Mouse (Mus musculus) olfactory bulb, adult 2 months (tissue): ENCODE results near the gene Igdcc3.

ENCODE experiments used
- CTCF ChIP-seq: fragments of 200-500 bp; IDR thresholded peaks from 2 replicates; pipeline ENCODE4 v1.5.1; 2012; ENCODE audit warnings: low read depth, mild to moderate bottlenecking, low read length, moderate library complexity; ENCODE audit not compliant: insufficient read depth
- POLR2A ChIP-seq: fragments of 200-500 bp; IDR thresholded peaks from 2 replicates; pipeline ENCODE4 v1.6.1; 2012; ENCODE audit warnings: mild to moderate bottlenecking, low read depth, low read length, moderate library complexity; ENCODE audit not compliant: insufficient read depth

DNA sequence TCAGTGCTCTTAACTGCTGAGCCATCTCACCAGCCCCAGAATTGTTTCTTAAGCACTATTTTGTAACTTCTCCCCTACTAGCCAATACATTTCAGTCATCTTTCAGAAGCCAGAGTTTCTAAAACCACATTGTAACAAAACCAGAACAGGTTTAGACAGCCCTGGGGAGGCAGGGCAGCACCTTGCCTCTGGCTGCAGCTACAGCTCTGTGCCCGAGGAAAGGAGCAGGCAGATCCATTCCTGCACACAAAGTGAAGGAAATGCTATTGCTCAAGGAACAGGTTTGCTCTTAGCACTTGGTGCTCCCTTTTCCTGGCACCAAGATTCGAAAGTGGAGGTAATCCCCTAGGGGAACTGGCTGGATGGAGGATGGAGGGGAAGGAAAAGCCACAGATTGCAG lies 23.5 kb upstream of the Igdcc3 start:
- no peak for TF ChIP-seq CTCF
- TF ChIP-seq POLR2A, result no peak
